Mouse (Mus musculus) kidney, postnatal 4 days (tissue): ENCODE measurements at regions not wholly inside any gene's neighbourhood (a gene's known extent, or its start where the extent isn't known, plus 50 kb on each side); places are given as distances from the start of the nearest gene placed in this dataset.

ENCODE experiments used
- DNase-seq, 2 experiments: peaks; one replicate each; pipeline ENCODE4 v3.0.0; 2021; ENCODE audit warnings: mixed read lengths in 2 of 2

DNA sequence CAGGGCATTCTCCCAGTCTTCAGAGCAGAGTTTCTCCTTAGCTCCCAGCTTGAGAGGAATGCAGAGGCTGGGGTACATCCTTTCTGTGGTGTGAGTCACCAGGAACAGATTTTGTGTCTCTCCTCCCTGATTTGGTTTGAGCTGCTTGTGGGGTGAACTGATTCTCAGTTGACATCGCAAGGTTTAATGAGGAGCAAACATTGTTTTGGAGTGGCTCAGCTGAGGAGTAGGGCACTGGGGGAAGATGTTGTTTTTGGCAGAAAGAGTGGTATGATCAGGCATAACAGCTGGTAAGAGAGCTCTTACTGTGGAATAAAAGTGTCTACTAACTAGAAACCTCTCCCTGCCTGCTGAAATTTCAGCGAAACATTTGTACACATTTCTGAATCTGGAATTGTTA, 519.4 kb upstream of the Fam241a start:
- no peak for DNase-seq

GRCm38 (mm10) chr3:128413481-128413880, 517.4 kb upstream of the Fam241a start:
- no peak for DNase-seq

- no peak for DNase-seq
Observed at GRCm38 (mm10) chr3:128412157-128412556, 516.0 kb upstream of the Fam241a start.

- DNase-seq = no peak
Observed at GRCm38 (mm10) chr3:128394805-128395204, 498.7 kb upstream of the Fam241a start.

GRCm38 (mm10) chr3:128380579-128380978, 484.5 kb upstream of the Fam241a start:
- DNase-seq = no peak

- peak in 1 of 2 experiments; percentile 13 for DNase-seq
Observed at GRCm38 (mm10) chr3:128369521-128370127, 473.5 kb upstream of the Fam241a start.

DNA sequence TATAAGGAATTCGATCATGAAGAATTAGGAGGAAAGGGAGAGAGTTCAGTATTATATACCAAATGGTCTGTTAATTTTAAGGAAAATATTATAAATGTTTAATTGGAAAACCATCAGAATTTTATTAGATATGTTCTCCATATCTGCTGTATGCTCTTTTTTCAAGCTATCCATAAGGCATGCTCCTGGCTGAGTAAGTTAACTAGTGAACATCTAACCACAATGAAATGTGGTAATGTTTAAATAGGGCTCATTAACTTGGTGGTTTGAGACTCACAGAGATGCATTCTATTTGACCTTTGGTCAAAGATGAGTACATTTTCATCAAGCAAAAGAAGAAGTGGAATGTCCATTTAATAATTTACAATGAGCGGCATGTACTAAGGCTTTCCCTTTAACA, 466.2 kb upstream of the Fam241a start:
- DNase-seq = no peak

GRCm38 (mm10) chr3:128349123-128349522, 453.0 kb upstream of the Fam241a start:
- DNase-seq = peak; percentile 35 to 63

GRCm38 (mm10) chr3:128347782-128348574, 451.9 kb upstream of the Fam241a start:
- DNase-seq = no peak

DNA sequence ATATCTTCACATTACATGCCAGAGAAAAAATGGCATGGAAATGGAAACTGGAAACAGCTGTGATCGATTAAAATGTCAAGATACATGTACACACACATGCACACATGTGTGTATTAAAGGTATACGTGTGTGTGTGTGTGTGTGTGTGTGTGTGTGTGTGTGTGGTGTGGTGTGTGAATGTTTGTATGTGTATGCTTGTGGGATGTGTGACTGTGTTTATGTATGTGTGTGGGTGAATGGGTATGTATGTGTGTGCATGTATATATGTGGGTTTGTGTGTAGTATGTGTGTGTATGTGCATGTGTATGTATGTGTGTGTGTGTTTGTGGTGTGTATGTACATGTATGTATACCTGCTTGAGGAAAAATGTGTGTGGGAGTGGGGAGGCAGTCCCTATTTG, 441.4 kb upstream of the Fam241a start:
- DNase-seq = no peak

- DNase-seq = peak; percentile 73 to 84
Observed at GRCm38 (mm10) chr3:128337031-128337430, 440.9 kb upstream of the Fam241a start.

DNA sequence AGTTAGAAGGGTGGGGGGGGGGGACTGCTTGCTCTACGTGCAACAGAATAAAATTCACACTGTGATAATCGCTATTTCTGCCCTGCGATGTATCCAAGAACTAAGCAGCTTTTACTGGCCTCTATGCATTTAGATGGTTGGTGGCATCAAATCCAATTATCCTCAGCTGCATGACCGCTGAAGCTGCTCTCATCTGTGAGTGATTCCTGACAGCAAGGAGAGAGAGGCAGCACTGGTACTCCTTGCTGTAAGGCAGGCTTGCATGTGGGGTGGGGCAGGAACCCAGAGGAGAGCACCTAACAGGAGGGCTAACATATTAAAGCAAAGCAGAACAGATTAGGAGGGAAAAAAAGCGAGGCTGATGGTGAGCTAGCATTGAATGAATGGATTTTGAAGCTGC, 431.6 kb upstream of the Fam241a start:
- DNase-seq = no peak

GRCm38 (mm10) chr3:128301312-128301711, 405.2 kb upstream of the Fam241a start:
- no peak for DNase-seq

- no peak for DNase-seq
Observed at GRCm38 (mm10) chr3:128298110-128298509, 402.0 kb upstream of the Fam241a start.

DNA sequence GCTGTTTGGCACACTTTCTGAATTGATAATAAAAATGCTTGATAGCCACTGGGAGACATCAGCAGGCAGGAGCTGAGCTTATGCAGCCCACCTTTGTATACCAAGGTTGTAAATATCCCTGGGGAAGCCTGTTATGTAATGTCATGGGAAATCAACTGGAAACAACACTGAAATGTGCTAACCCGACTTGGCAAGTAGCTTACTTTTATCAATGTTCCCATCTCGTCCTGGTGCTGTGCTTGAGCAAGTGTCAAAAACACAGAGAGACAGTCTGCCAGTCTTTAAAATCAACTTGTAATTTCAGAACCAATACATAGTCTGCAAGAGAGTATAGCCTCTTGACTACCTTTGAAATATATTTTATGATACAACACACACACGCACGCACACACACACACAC, 391.7 kb upstream of the Fam241a start:
- DNase-seq = no peak

DNA sequence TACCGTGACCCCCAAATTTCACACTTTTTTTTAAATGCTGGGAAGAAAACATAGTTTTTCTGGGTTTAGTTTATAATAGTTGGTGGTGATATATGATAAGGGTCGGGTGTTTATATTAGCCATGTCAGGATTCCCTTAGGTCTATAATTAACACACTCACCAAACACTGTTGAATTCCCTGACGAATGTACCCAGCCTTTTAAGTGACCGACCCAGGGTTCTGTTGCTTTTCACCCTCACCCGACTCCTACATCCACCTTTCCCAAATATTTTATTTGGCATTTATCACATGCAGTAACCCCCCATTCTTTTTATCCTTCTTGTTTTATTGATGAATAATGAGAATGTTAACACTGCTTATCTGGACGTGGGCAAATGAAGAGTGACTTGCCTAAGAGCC, 389.1 kb upstream of the Fam241a start:
- no peak for DNase-seq

GRCm38 (mm10) chr3:128280626-128281025, 384.5 kb upstream of the Fam241a start:
- no peak for DNase-seq

DNA sequence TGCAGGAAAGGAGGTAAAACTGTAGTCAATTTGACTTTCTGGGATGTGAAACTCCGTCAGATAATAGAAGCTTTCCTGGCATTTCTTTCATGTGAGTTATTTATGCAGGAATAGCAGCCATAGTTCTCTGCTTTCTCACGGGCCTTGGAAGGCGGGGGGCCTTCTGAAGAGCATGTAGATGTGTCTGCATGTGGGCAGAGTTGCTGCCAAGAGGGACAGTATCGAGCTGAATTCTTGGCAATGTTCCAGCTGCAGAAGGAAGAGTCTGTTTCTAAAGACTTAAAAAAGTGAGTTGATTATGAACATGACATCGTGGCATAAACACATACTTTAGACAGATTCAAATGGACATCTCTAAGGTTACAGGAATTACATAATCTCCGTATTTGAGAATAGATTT, 374.5 kb upstream of the Fam241a start:
- DNase-seq = no peak

GRCm38 (mm10) chr3:128261208-128261607, 365.1 kb upstream of the Fam241a start:
- DNase-seq = no peak

GRCm38 (mm10) chr3:128247816-128248215, 351.7 kb upstream of the Fam241a start:
- DNase-seq = peak; percentile 4 to 15

DNA sequence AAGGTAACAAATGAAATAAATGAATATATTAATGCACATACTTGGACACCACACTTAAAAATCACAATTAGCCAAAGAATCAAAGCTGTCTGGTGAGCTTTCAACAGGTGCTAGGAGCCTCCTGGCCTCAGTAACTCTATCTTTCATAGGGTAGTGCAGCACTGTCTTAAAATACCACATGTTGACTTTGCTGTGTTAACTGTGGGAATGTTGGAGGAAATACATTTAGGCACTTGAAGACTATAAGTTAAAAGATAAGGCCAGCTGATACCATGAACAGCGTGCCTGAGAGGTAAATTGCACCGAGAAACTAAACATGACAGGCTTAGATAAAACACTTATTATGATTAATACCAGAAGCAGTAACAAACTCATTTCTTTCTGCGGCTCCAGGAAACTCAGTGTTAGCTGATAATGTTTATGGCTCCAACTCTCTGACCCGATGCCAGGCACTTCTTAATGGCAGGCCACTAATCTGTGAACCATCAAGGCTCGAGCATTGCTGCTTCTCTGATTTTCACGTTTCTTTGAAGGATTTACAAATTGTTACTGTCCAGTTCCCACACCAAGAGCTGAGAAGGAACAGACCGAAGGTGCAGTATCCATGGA, 343.8 kb upstream of the Fam241a start:
- DNase-seq = no peak

GRCm38 (mm10) chr3:128230390-128230789, 334.3 kb upstream of the Fam241a start:
- DNase-seq = no peak

- DNase-seq = no peak
Observed at GRCm38 (mm10) chr3:128226930-128227585, 330.9 kb upstream of the Fam241a start.

GRCm38 (mm10) chr3:128226503-128226902, 330.4 kb upstream of the Fam241a start:
- peak in 1 of 2 experiments; percentile 10 for DNase-seq
